Mouse (Mus musculus): ENCODE results near the gene Wasl. TPM values are rescaled to one million over a fixed set of nuclear protein-coding genes. Genes with fewer than 3 reads are reported as not detected.

Wasl gene
- 1 to 10 TPM in 1 of 2 experiments, under 1 TPM in 1; 0.94 to 7.1 TPM for polyA plus RNA-seq (2012; fragmentation: generic; extraction: Trizol)

DNA sequence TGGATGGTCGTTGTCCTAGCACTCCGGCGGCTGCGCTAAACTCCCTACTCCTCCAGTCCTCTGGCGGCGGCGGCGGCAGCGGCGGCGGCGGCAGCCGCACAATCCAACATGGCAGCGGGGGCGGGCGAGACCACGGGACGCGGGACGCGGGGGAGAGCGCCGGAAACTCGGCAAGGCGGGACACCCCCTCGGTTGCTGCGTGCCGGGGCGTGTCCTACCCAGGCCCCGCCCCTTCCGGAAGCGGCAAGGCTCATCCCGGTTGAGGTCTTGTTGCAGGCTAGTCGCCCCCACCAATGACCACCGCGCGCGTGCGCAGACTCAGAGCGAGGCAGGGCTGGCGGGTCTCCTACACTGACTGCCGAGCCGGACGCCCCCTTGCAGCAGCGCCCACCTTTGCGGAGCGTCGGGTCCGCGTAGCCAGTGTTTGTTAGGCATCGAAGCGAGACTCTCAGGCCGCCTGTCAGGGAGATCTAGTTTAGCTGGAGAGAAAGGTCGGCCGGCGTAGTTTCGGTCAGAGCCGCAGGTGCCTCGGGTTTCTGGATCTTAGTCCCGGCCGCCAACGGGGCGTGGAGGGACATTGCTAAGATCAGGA is at the start of gene Wasl:
Gene Wasl, minus strand, starts transcription at position 143 of the 592 bp plus-strand sequence.

DNA sequence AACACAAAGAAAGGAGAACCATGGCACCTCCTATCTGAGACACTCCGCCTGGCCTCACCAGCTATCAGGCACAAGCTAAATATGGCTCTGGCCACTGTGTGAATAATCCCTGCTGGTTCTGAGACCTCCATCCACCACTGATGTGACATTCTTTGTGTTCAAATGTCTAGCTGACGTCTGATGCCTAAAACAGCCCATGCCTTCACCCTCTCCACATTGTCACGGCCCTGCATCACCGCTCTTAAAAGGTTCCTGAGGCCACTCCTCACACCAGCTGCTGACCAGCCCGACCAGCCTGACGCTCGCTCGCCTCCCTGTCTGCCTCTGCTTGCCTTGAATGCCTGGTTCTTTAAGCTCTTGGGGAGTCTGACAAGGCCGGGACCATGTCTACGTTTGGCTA is 67.3 kb downstream of the Wasl start, which contains the start of gene Lmod2:
Gene Lmod2, plus strand, starts transcription at position 263 of the 400 bp plus-strand sequence.

Other genes with a start within 250 kb of the Wasl start
- gene Iqub, start 149.9 kb downstream of the Wasl start, polyA plus RNA-seq (2012; fragmentation: generic; extraction: Trizol), result not detected
- 100 to 1,000 TPM in 1 of 2 experiments, 10 to 100 TPM in 1; 29.9 to 238 TPM for gene Ndufa5, start 137.0 kb downstream of the Wasl start, polyA plus RNA-seq (2012; fragmentation: generic; extraction: Trizol)
- not detected for gene Asb15, start 136.9 kb downstream of the Wasl start, polyA plus RNA-seq (2012; fragmentation: generic; extraction: Trizol)
- gene Lmod2, start 67.2 kb downstream of the Wasl start, polyA plus RNA-seq (2012; fragmentation: generic; extraction: Trizol), result not detected
- gene Hyal6, start 68.2 kb upstream of the Wasl start, polyA plus RNA-seq (2012; fragmentation: generic; extraction: Trizol), result not detected
- gene Hyal4, start 83.3 kb upstream of the Wasl start, polyA plus RNA-seq (2012; fragmentation: generic; extraction: Trizol), result not detected
- not detected for gene Spam1, start 126.2 kb upstream of the Wasl start, polyA plus RNA-seq (2012; fragmentation: generic; extraction: Trizol)
- not detected for gene Hyal5, start 193.0 kb upstream of the Wasl start, polyA plus RNA-seq (2012; fragmentation: generic; extraction: Trizol)